Mouse (Mus musculus): Measurements from ENCODE around the gene Rdh16f2. TPM values are rescaled to one million over a fixed set of nuclear protein-coding genes. Genes with fewer than 3 reads are reported as not detected.
"Not testable (repeated sequence)": the region's sequence is repeated elsewhere in the genome, so short reads cannot be mapped to it uniquely, and the experiment has no call there.

The Rdh16f2 gene
- polyA plus RNA-seq, 2 experiments, result not detected

DNA sequence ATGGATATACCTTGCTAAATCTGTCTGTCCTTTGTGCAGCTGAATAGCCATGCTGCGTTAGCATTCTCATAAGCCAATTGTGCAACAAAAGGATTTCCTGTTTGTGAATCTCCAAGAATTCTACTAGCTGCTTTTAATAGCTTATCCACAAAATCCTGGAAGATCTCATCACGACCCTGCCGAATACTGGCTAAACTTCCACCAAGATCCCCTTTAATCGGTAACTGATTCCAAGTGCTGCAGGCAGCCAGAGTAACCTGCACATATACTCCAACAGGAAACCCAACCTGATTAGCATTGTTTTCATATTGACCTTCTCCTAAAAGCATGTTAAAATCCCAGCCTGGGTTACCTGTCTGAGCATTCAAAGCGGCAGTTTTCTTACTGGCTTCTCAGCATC, 31.0 kb upstream of the Rdh16f2 start:
- no peak for ATAC-seq (ENCODE audit: low FRiP score, low read depth)

DNA sequence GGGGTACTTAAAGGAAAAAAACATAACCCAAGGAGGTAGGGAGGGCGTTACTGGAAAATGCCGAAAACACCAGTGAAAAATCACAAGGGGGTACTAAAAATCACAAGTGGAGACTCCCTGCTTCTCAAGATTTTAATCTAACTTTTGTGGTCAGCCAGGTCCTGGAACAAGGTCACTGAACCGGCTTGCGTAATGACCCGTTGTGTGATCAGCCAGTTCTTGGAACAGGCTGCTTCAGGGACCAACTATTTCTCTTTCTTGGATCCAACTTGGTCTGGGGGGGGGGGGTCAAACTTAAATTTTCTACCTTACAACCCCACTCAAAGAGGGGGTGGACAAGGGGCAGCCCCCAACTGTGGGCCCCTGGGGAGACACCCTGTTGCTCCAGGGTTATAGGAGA, 28.5 kb upstream of the Rdh16f2 start:
- 88% methylated on average over 5 of the region's 5 CpGs for WGBS
- not testable (repeated sequence) for H3K27ac ChIP-seq (replicated peaks; ENCODE audit: low read depth, low read length); H3K9me3 ChIP-seq (ENCODE audit: control insufficient read depth, low read length); ATAC-seq (ENCODE audit: low FRiP score, low read depth); DNase-seq (ENCODE audit: low spot score); H3K36me3 ChIP-seq (ENCODE audit: control insufficient read depth, insufficient read depth, low read length); H3K4me3 ChIP-seq (replicated peaks; ENCODE audit: low read length); H3K4me2 ChIP-seq (replicated peaks; ENCODE audit: low read depth, low read length, severe bottlenecking); H3K4me1 ChIP-seq (ENCODE audit: control insufficient read depth, insufficient read depth, low read length); H3K9ac ChIP-seq (ENCODE audit: low read depth, low read length, severe bottlenecking); H3K27me3 ChIP-seq (ENCODE audit: control insufficient read depth, insufficient read depth, low read length)

More for the DNA sequence above, 31.0 kb upstream of the Rdh16f2 start:
- no peak overlapping the region for H3K4me3 ChIP-seq (replicated peaks; ENCODE audit: low read length)
- H3K4me1 ChIP-seq (ENCODE audit: control insufficient read depth, insufficient read depth, low read length), result no peaks in the 10 kb centered on the region
- no peaks in the 10 kb centered on the region for H3K36me3 ChIP-seq (ENCODE audit: control insufficient read depth, insufficient read depth, low read length)
- H3K9me3 ChIP-seq (ENCODE audit: control insufficient read depth, low read length), result no peaks in the 10 kb centered on the region
- no peak overlapping the region for H3K9ac ChIP-seq (ENCODE audit: low read depth, low read length, severe bottlenecking)
- TF ChIP-seq POLR2A (IDR thresholded peaks at IDR 0.05; ENCODE audit: borderline replicate concordance, extremely low read depth, insufficient read depth, insufficient read length), result no peak
- no peak overlapping the region for H3K27ac ChIP-seq (replicated peaks; ENCODE audit: low read depth, low read length)
- H3K27me3 ChIP-seq (ENCODE audit: control insufficient read depth, insufficient read depth, low read length), result no peaks in the 10 kb centered on the region
- DNase-seq (ENCODE audit: low spot score), result no peak
- no peak overlapping the region for H3K4me2 ChIP-seq (replicated peaks; ENCODE audit: low read depth, low read length, severe bottlenecking)
- 87% methylated on average over 5 of the region's 5 CpGs for WGBS

DNA sequence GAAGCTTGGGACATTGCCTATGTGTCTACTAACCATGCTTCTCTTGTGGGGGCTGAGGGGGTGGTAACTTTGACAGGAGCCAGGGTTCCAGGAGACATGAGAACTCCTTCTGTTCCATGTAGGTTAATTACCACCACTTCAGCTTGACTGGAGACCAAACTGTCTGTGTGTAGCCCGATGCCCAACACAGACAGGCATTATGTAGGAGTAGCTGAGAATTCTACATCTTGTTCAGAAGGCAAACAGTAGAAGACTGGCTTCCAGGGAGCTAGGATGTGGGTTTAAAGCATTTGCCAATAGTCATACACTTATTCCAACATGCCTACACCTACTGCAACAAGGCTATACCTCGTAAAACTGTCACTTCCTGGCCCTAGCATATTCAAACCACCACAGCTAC, 27.7 kb upstream of the Rdh16f2 start:
- Histone ChIP-seq H3K27ac (replicated peaks; ENCODE audit: low read depth, low read length) (no peak overlapping the region), H3K4me2 (replicated peaks; ENCODE audit: low read depth, low read length, severe bottlenecking) (no peak overlapping the region), H3K27me3 (ENCODE audit: control insufficient read depth, insufficient read depth, low read length) (no peaks in the 10 kb centered on the region), H3K4me1 (ENCODE audit: control insufficient read depth, insufficient read depth, low read length) (no peaks in the 10 kb centered on the region), H3K4me3 (replicated peaks; ENCODE audit: low read length) (no peak overlapping the region), H3K9me3 (ENCODE audit: control insufficient read depth, low read length) (no peaks in the 10 kb centered on the region), H3K36me3 (ENCODE audit: control insufficient read depth, insufficient read depth, low read length) (no peaks in the 10 kb centered on the region), H3K9ac (ENCODE audit: low read depth, low read length, severe bottlenecking) (no peak overlapping the region)
- 87% methylated on average over 2 of the region's 2 CpGs for whole genome bisulfite sequencing
- DNase-seq (ENCODE audit: low spot score) (no peak), ATAC-seq (ENCODE audit: low FRiP score, low read depth) (no peak)
- no peak for TF ChIP-seq POLR2A (IDR thresholded peaks at IDR 0.05; ENCODE audit: borderline replicate concordance, extremely low read depth, insufficient read depth, insufficient read length)

DNA sequence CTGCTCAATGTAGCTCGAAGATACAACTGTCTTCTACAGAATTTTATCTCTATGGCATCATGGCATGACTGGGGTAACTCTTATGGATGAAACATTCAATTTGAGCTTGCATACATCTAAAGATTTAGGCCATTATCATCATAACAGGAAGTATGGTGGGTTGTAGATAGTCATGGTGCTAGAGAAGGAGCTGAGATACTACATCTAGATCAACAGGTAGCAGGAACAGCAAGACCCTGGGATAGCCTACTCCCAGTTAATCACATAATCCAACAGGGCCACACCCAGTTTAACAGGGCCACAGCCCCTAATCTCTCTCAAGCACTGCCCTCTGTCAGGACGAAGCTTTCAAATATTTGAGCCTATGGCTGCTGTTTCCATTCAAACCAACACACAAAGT, 25.5 kb upstream of the Rdh16f2 start:
- H3K4me3 ChIP-seq (replicated peaks; ENCODE audit: low read length), result no peak overlapping the region
- H3K27ac ChIP-seq (replicated peaks; ENCODE audit: low read depth, low read length), result no peak overlapping the region
- H3K9ac ChIP-seq (ENCODE audit: low read depth, low read length, severe bottlenecking), result no peak overlapping the region
- H3K4me2 ChIP-seq (replicated peaks; ENCODE audit: low read depth, low read length, severe bottlenecking), result no peak overlapping the region
- WGBS, result 66% methylated on average over 2 of the region's 2 CpGs
- H3K4me1 ChIP-seq (ENCODE audit: control insufficient read depth, insufficient read depth, low read length), result no peaks in the 10 kb centered on the region
- TF ChIP-seq POLR2A (IDR thresholded peaks at IDR 0.05; ENCODE audit: borderline replicate concordance, extremely low read depth, insufficient read depth, insufficient read length), result no peak
- DNase-seq (ENCODE audit: low spot score) (no peak), ATAC-seq (ENCODE audit: low FRiP score, low read depth) (no peak)
- no peaks in the 10 kb centered on the region for H3K27me3 ChIP-seq (ENCODE audit: control insufficient read depth, insufficient read depth, low read length)
- H3K36me3 ChIP-seq (ENCODE audit: control insufficient read depth, insufficient read depth, low read length), result no peaks in the 10 kb centered on the region
- H3K9me3 ChIP-seq (ENCODE audit: control insufficient read depth, low read length), result no peaks in the 10 kb centered on the region

DNA sequence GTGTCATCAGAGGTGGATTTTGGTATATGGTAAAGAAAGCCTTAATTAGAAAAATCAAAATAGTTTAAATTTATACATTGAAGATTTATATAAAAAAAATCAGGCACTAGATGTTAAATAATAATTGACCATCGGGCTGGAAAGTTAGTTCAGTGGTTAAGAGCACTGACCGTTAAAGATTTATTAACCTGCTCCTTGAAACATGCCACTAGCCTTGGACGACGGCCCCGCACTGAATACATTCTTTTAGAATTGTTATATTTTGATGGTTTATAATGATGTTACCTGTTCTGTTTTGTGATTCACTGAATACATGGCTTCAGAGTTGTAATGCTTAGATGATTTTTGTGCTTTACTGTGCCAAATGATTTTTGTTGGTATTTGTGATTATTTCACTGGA, 20.3 kb upstream of the Rdh16f2 start:
- not testable (repeated sequence) for H3K9me3 ChIP-seq (ENCODE audit: control insufficient read depth, low read length); H3K27me3 ChIP-seq (ENCODE audit: control insufficient read depth, insufficient read depth, low read length); H3K4me3 ChIP-seq (replicated peaks; ENCODE audit: low read length); H3K4me1 ChIP-seq (ENCODE audit: control insufficient read depth, insufficient read depth, low read length); ATAC-seq (ENCODE audit: low FRiP score, low read depth); H3K9ac ChIP-seq (ENCODE audit: low read depth, low read length, severe bottlenecking); DNase-seq (ENCODE audit: low spot score); H3K36me3 ChIP-seq (ENCODE audit: control insufficient read depth, insufficient read depth, low read length); H3K27ac ChIP-seq (replicated peaks; ENCODE audit: low read depth, low read length); H3K4me2 ChIP-seq (replicated peaks; ENCODE audit: low read depth, low read length, severe bottlenecking)
- 84% methylated on average over 5 of the region's 5 CpGs for WGBS

DNA sequence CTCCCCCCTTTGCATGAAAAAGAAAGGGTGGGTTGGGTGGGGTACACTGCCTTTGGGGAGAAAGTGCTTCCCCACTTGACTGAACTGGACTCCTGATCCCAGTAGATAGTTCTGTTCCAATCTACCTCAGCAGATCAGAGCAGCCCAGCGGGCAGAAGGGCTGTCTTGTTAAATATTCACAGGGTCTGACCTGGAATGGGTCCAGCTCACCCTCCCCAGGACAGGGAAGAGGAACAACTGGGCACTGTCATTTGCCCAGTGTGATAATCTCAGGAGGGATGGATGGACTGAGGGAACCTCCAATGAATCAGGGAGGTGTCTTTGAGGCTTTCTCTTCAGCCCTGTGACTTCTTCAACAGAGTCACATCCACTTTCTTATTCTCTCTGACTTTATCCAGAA, 18.2 kb upstream of the Rdh16f2 start:
- no peak for TF ChIP-seq POLR2A (IDR thresholded peaks at IDR 0.05; ENCODE audit: borderline replicate concordance, extremely low read depth, insufficient read depth, insufficient read length)
- 78% methylated on average over 1 of the region's 1 CpGs for WGBS
- ATAC-seq (ENCODE audit: low FRiP score, low read depth) (no peak), DNase-seq (ENCODE audit: low spot score) (no peak)
- H3K4me3 ChIP-seq (replicated peaks; ENCODE audit: low read length), result no peak overlapping the region
- no peaks in the 10 kb centered on the region for H3K9me3 ChIP-seq (ENCODE audit: control insufficient read depth, low read length)
- no peak overlapping the region for H3K4me2 ChIP-seq (replicated peaks; ENCODE audit: low read depth, low read length, severe bottlenecking)
- no peak overlapping the region for H3K9ac ChIP-seq (ENCODE audit: low read depth, low read length, severe bottlenecking)
- H3K36me3 ChIP-seq (ENCODE audit: control insufficient read depth, insufficient read depth, low read length), result no peaks in the 10 kb centered on the region
- H3K27me3 ChIP-seq (ENCODE audit: control insufficient read depth, insufficient read depth, low read length), result no peaks in the 10 kb centered on the region
- H3K4me1 ChIP-seq (ENCODE audit: control insufficient read depth, insufficient read depth, low read length), result no peaks in the 10 kb centered on the region
- no peak overlapping the region for H3K27ac ChIP-seq (replicated peaks; ENCODE audit: low read depth, low read length)

All from limb, embryonic 14.5 days (tissue).